Mouse (Mus musculus) MEL (cell line): ENCODE data around the gene Gbe1.

ENCODE experiments used
- JUND ChIP-seq: IDR thresholded peaks from 2 replicates; pipeline ENCODE4 v1.6.1; 2011; ENCODE audit warnings: low read depth, mild to moderate bottlenecking, improper control_type of control experiment, low read length
- POLR2A ChIP-seq, 2 experiments: IDR thresholded peaks; 2 replicates each; pipeline ENCODE4 v1.6.1; 2011 to 2012; ENCODE audit warnings: low read length in 2 of 2, mild to moderate bottlenecking in 2 of 2, control low read depth in 1 of 2, improper control_type of control experiment in 1 of 2, low read depth in 1 of 2, moderate library complexity in 1 of 2; ENCODE audit not compliant: control insufficient read depth in 1 of 2, insufficient read depth in 1 of 2, poor library complexity in 1 of 2
- POLR2AphosphoS2 ChIP-seq: IDR thresholded peaks from 2 replicates; pipeline ENCODE4 v1.6.1; 2011; ENCODE audit warnings: low read length, improper control_type of control experiment
- RAD21 ChIP-seq: IDR thresholded peaks from 2 replicates; pipeline ENCODE4 v1.6.1; 2011; ENCODE audit warnings: mild to moderate bottlenecking, low read depth, low read length, improper control_type of control experiment
- TCF12 ChIP-seq: IDR thresholded peaks from 2 replicates; pipeline ENCODE4 v1.6.1; 2014; ENCODE audit warnings: low read depth, mild to moderate bottlenecking, inconsistent platforms, low read length, improper control_type of control experiment, moderate library complexity
- UBTF ChIP-seq: IDR thresholded peaks from 2 replicates; pipeline ENCODE4 v1.6.1; 2012; ENCODE audit warnings: low read depth, mild to moderate bottlenecking, inconsistent platforms, low read length, improper control_type of control experiment, moderate library complexity, borderline replicate concordance; ENCODE audit not compliant: insufficient read depth
- ZC3H11A ChIP-seq: IDR thresholded peaks from 2 replicates; pipeline ENCODE4 v1.6.1; 2012; ENCODE audit warnings: low read depth, mild to moderate bottlenecking, inconsistent platforms, low read length, improper control_type of control experiment
- ZMIZ1 ChIP-seq: IDR thresholded peaks from 2 replicates; pipeline ENCODE4 v1.6.1; 2012; ENCODE audit warnings: low read depth, mild to moderate bottlenecking, inconsistent platforms, low read length, improper control_type of control experiment, moderate library complexity

DNA sequence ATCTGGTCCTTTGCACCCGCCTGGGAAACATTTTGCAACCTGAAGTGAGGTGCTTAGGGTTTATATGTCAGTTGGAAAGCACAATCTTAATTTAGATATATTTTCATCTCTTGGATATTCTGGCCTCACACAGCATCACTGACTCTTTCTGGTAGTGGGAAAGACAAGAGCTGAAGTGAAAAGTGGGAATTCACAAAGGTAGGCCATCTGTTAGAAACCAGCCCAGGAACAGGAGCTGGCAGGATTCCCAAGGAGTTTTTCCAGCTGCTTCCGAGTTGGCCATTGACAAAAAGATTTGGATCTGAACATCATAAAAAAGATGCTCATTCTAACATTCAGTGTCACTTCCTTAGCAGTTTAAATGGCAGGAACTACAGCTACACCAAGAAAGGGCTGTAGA, 294.6 kb downstream of the Gbe1 start:
- TF ChIP-seq UBTF (no peak), RAD21 (no peak), TCF12 (no peak), POLR2AphosphoS2 (no peak), ZC3H11A (no peak), JUND (no peak), ZMIZ1 (no peak), POLR2A (IDR thresholded peaks at IDR 0.05; ENCODE audit: control insufficient read depth in 1 of 2, insufficient read depth in 1 of 2, low read depth in 1 of 2, low read length in 2 of 2, poor library complexity in 1 of 2) (no peak)
